Mouse (Mus musculus) bone marrow, adult 2 months (tissue): Measurements from ENCODE around the gene Grip1. TPM values are rescaled to one million over a fixed set of nuclear protein-coding genes. Genes with fewer than 3 reads are reported as not detected.

ENCODE experiments used
- H3K27ac ChIP-seq: fragments of 200-500 bp; 2 replicates; pipeline ENCODE4 v1.5.1; 2012; ENCODE audit warnings: low read depth, mild to moderate bottlenecking, control low read depth, inconsistent platforms, low read length; ENCODE audit not compliant: control insufficient read depth, poor library complexity, insufficient read depth
- H3K4me1 ChIP-seq: fragments of 200-500 bp; 2 replicates; pipeline ENCODE4 v1.6.1; 2011; ENCODE audit warnings: low read length; ENCODE audit not compliant: control insufficient read depth, insufficient read depth
- H3K4me3 ChIP-seq: fragments of 200-500 bp; replicated peaks from 2 replicates; pipeline ENCODE3; 2011; ENCODE audit warnings: mild to moderate bottlenecking, low read depth, low read length, control low read depth; ENCODE audit not compliant: control insufficient read depth
- CTCF ChIP-seq: fragments of 200-500 bp; IDR thresholded peaks from 2 replicates; pipeline ENCODE4 v1.5.1; 2011; ENCODE audit warnings: low read length, control low read depth; ENCODE audit not compliant: control insufficient read depth, insufficient read depth
- POLR2A ChIP-seq: fragments of 200-500 bp; IDR thresholded peaks from 2 replicates; pipeline ENCODE4 v1.6.1; 2011; ENCODE audit warnings: low read depth, mild to moderate bottlenecking, control low read depth, low read length, borderline replicate concordance; ENCODE audit not compliant: control insufficient read depth
- WGBS: fragments of 180-500 bp; shearing (Covaris S2); methylation state at CpG from one replicate; pipeline ENCODE4 v1.1.7; 2018; 5-methylcytosine and 5-hydroxymethylcytosine counted together
- polyA plus RNA-seq: library from polyadenylated mRNA; stranded (reverse); fragments of >200 nt; gene quantifications from 2 replicates; pipeline ENCODE4 v1.2.4, GENCODE M21; 2011; ENCODE audit warnings: low replicate concordance; ENCODE audit not compliant: missing spikeins, insufficient read depth, insufficient read length

The Grip1 gene
- polyA plus RNA-seq, 1 experiment: not detected

GRCm38 (mm10) chr10:119960915-119961314 is 507.3 kb downstream of the Grip1 start:
- WGBS: 79% methylated on average over 3 of the region's 3 CpGs

GRCm38 (mm10) chr10:119966321-119966720 is 512.7 kb downstream of the Grip1 start:
- no peaks in the 10 kb centered on the region for H3K4me1 ChIP-seq
- H3K4me3 ChIP-seq: no peak overlapping the region
- TF ChIP-seq CTCF (no peak), POLR2A (no peak)
- H3K27ac ChIP-seq: no peak overlapping the region
- 67% methylated on average over 8 of the region's 8 CpGs for WGBS

More at GRCm38 (mm10) chr10:119960915-119961314, 507.3 kb downstream of the Grip1 start:
- Histone ChIP-seq H3K4me3 (no peak overlapping the region), H3K27ac (no peak overlapping the region), H3K4me1 (no peaks in the 10 kb centered on the region)
- TF ChIP-seq POLR2A (no peak), CTCF (no peak)

DNA sequence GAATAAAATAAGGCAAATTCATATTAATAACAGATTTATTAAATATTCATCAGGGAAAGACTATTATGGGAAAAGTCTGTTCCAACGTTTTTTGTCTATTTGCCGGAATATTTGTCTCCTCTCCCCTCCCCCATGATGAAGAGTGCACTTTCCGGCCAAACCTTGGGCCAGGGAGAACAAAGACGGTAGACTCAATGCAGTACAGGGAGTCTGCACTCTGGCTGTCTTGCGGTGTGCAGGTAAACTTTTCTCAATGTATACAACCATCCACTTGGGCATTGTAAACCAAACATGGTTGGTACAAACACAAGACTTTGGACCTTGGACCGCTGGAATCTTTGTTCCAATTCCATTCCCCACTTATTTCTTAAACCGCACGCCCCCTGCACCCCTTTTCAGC is 525.8 kb downstream of the Grip1 start:
- Histone ChIP-seq H3K4me1 (no peaks in the 10 kb centered on the region), H3K27ac (no peak overlapping the region), H3K4me3 (no peak overlapping the region)
- TF ChIP-seq CTCF: no peak
- no peak for TF ChIP-seq POLR2A
- WGBS: 39% methylated on average over 8 of the region's 8 CpGs

DNA sequence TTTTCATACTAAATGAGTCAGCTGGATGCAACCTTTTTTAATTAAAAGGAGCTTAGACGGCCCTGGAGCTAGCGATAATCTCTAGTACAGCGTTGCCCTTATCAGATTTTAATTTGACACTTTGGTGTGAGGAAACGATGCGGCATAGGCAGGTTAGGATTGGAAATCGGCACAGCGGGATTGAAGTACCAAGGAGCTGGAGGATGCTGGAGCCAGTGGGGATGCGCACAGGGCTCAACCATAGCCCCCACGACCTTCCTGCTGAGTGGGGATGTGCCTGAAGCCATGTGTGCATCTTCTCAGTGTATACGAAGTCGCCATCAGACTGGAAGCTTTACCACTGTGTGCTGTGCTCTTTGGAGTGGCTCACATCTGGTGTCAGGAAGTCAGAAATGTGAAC is 526.4 kb downstream of the Grip1 start:
- Histone ChIP-seq H3K4me3 (no peak overlapping the region), H3K4me1 (no peaks in the 10 kb centered on the region), H3K27ac (no peak overlapping the region)
- WGBS: 47% methylated on average over 11 of the region's 11 CpGs
- TF ChIP-seq POLR2A (no peak), CTCF (no peak)

GRCm38 (mm10) chr10:119984299-119984698 is 530.7 kb downstream of the Grip1 start:
- WGBS: 68% methylated on average over 9 of the region's 9 CpGs
- Histone ChIP-seq H3K4me1 (no peaks in the 10 kb centered on the region), H3K27ac (no peak overlapping the region), H3K4me3 (no peak overlapping the region)
- TF ChIP-seq POLR2A: no peak
- no peak for TF ChIP-seq CTCF

DNA sequence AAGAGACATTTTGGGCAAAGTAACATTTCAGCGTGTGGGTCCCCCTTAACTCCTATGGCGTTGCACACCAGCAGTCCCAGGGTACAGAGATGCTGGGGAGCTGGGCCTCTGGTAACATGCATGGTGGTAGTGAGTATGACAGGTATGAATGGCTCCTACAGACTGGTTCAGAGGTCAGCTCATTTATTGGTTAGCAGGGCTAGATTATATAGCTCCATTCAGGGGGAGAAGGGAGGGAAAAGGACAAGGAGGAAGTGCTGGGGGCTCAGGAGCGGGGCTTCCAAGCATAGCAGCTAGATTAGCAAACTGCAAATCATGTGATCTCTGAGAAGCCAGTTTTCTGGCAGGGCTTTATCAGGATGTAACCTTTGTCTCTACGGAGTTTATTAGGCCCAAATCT is 544.8 kb downstream of the Grip1 start:
- 65% methylated on average over 4 of the region's 4 CpGs for WGBS
- Histone ChIP-seq H3K27ac (no peak overlapping the region), H3K4me1 (no peaks in the 10 kb centered on the region), H3K4me3 (no peak overlapping the region)
- TF ChIP-seq CTCF (no peak), POLR2A (no peak)

DNA sequence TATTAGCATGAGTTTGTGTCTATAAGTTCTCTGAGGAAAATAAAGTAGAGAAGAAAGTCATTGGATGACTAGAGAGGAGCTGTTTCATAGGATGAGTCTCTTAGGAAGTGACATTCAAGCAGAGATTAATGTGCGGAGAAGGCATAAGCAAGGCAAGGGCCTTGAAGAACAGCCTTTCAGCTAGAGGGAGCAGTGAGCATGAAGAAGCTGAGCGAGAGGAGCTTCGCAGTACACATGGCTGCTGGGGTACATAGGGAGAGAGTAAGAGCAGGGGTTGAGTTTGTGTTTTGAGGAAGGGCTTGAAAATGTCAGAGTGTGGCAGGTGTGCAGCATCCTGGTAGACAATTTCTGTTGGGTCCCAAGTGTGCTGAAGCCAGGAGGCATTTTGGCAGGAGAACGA is 548.5 kb downstream of the Grip1 start:
- TF ChIP-seq POLR2A (no peak), CTCF (no peak)
- whole genome bisulfite sequencing: 78% methylated on average over 4 of the region's 4 CpGs
- no peak overlapping the region for H3K4me3 ChIP-seq
- H3K4me1 ChIP-seq: no peaks in the 10 kb centered on the region
- no peak overlapping the region for H3K27ac ChIP-seq

GRCm38 (mm10) chr10:120004096-120004495 is 550.5 kb downstream of the Grip1 start:
- H3K4me1 ChIP-seq: no peaks in the 10 kb centered on the region
- H3K27ac ChIP-seq: no peak overlapping the region
- no peak overlapping the region for H3K4me3 ChIP-seq
- 87% methylated on average over 7 of the region's 7 CpGs for whole genome bisulfite sequencing
- TF ChIP-seq CTCF (no peak), POLR2A (no peak)

- Histone ChIP-seq H3K27ac (no peak overlapping the region), H3K4me1 (no peaks in the 10 kb centered on the region), H3K4me3 (no peak overlapping the region)
- no peak for TF ChIP-seq POLR2A
- TF ChIP-seq CTCF: no peak
- WGBS: 83% methylated on average over 5 of the region's 5 CpGs
These were observed 552.0 kb downstream of the Grip1 start for GRCm38 (mm10) chr10:120005581-120005980.

- TF ChIP-seq CTCF (no peak), POLR2A (no peak)
- Histone ChIP-seq H3K4me1 (no peaks in the 10 kb centered on the region), H3K27ac (no peak overlapping the region), H3K4me3 (no peak overlapping the region)
- 89% methylated on average over 13 of the region's 13 CpGs for WGBS
These were observed 558.7 kb downstream of the Grip1 start for GRCm38 (mm10) chr10:120012331-120012730.
